Mouse (Mus musculus): ENCODE measurements at regions not wholly inside any gene's neighbourhood (a gene's known extent, or its start where the extent isn't known, plus 50 kb on each side); places are given as distances from the start of the nearest gene placed in this dataset.

DNA sequence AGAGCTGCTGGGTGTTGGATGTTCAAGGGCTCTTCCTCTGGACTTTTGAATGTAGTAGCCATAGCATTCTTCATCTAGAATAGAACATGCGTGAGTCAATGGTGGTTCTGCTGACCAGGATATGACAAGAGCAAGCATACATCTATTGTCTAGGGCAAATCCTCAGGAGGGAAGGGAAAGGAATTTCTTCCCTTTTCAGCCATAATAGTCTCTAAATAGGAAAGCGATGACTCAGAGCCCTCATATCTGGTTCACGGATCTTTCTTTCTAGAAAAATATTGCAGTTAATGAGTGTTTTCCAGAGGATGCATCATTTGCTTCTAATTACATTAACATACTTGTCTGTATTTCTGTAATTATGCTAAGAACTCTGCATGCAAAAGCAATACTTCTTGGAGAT, 615.9 kb downstream of the Utrn start:
- no peaks in the 10 kb centered on the region for H3K9me3 ChIP-seq (replicated peaks)
- DNase-seq (ENCODE audit: low spot score) (no peak), ATAC-seq (ENCODE audit: extremely low read depth, insufficient number of reproducible peaks, low FRiP score, poor library complexity, severe bottlenecking) (no peak)
- no peaks in the 10 kb centered on the region for H3K36me3 ChIP-seq (replicated peaks)
- TF ChIP-seq POLR2AphosphoS5 (IDR thresholded peaks at IDR 0.05; ENCODE audit: insufficient replicate concordance, low read depth, low read length) (no peak), TAL1 (conservative IDR thresholded peaks at IDR 0.05; ENCODE audit: low read depth, low read length) (no peak), GATA2 (IDR thresholded peaks at IDR 0.05; ENCODE audit: borderline replicate concordance, low read depth, low read length) (no peak), GATA1 (IDR thresholded peaks at IDR 0.05; ENCODE audit: borderline replicate concordance, low read length) (no peak), CTCF (IDR thresholded peaks at IDR 0.05; ENCODE audit: low read depth, low read length) (no peak)
- H3K4me1 ChIP-seq (ENCODE audit: insufficient read depth, low read depth, low read length) = no peaks in the 10 kb centered on the region
- H3K4me3 ChIP-seq (ENCODE audit: low read depth, low read length) = no peak overlapping the region
- H3K27me3 ChIP-seq (ENCODE audit: insufficient read depth, low read length) = no peaks in the 10 kb centered on the region

DNA sequence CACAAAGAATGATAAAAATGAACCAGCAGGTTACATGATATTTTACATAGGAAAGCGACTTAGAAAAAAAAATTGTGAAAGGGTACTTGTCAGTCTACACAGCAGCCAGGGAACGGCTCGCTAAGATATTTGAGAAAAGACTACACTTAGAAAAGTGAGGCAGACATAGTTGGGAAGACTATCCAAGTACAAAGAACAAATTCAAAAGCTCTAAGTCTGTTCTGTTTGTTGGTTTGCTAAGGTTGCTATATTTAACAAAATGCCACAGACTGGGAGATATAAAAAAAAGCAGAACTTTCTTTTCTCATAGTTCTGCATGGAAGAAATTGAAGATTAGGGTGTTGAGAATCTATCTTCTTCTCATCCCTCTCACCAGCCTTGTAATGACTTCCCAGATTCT, 583.5 kb downstream of the Utrn start:
- no peaks in the 10 kb centered on the region for H3K27me3 ChIP-seq (ENCODE audit: insufficient read depth, low read length)
- ATAC-seq (ENCODE audit: extremely low read depth, insufficient number of reproducible peaks, low FRiP score, poor library complexity, severe bottlenecking) (no peak), DNase-seq (ENCODE audit: low spot score) (no peak)
- no peaks in the 10 kb centered on the region for H3K36me3 ChIP-seq (replicated peaks)
- no peak overlapping the region for H3K4me3 ChIP-seq (ENCODE audit: low read depth, low read length)
- TF ChIP-seq POLR2AphosphoS5 (IDR thresholded peaks at IDR 0.05; ENCODE audit: insufficient replicate concordance, low read depth, low read length) (no peak), GATA1 (IDR thresholded peaks at IDR 0.05; ENCODE audit: borderline replicate concordance, low read length) (no peak), TAL1 (conservative IDR thresholded peaks at IDR 0.05; ENCODE audit: low read depth, low read length) (no peak), CTCF (IDR thresholded peaks at IDR 0.05; ENCODE audit: low read depth, low read length) (no peak), GATA2 (IDR thresholded peaks at IDR 0.05; ENCODE audit: borderline replicate concordance, low read depth, low read length) (no peak)
- H3K4me1 ChIP-seq (ENCODE audit: insufficient read depth, low read depth, low read length) = no peaks in the 10 kb centered on the region
- H3K9me3 ChIP-seq (replicated peaks) = no peaks in the 10 kb centered on the region

DNA sequence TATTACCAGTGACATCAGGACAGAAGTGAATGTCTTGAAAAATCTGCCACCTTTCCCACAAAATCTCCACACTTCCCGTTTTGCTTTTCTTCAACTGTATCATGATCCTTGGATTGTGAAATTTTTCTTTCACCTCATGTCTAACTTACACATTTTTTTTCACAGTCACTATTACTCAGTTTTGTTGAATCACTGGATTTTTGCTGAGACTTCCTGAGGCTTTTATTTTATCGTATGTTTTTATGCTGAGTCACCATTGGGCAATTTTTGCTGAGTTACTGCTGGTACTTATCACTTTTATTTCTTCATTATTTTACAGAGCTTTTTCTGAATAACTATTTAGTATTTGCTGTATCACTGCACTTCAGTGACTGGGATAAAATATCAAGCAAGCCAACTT, 570.3 kb downstream of the Utrn start:
- Histone ChIP-seq H3K9me3 (replicated peaks) (no peaks in the 10 kb centered on the region), H3K27me3 (ENCODE audit: insufficient read depth, low read length) (no peaks in the 10 kb centered on the region; the same call in 1 of the 2 replicates), H3K36me3 (replicated peaks) (no peaks in the 10 kb centered on the region), H3K4me3 (ENCODE audit: low read depth, low read length) (no peak overlapping the region), H3K4me1 (ENCODE audit: insufficient read depth, low read depth, low read length) (no peaks in the 10 kb centered on the region)
- TF ChIP-seq TAL1 (conservative IDR thresholded peaks at IDR 0.05; ENCODE audit: low read depth, low read length) = no peak
- no peak for TF ChIP-seq CTCF (IDR thresholded peaks at IDR 0.05; ENCODE audit: low read depth, low read length)
- TF ChIP-seq GATA1 (IDR thresholded peaks at IDR 0.05; ENCODE audit: borderline replicate concordance, low read length) = no peak
- no peak for TF ChIP-seq GATA2 (IDR thresholded peaks at IDR 0.05; ENCODE audit: borderline replicate concordance, low read depth, low read length)
- no peak for TF ChIP-seq POLR2AphosphoS5 (IDR thresholded peaks at IDR 0.05; ENCODE audit: insufficient replicate concordance, low read depth, low read length)
- no peak for DNase-seq (ENCODE audit: low spot score)
- no peak for ATAC-seq (ENCODE audit: extremely low read depth, insufficient number of reproducible peaks, low FRiP score, poor library complexity, severe bottlenecking)

DNA sequence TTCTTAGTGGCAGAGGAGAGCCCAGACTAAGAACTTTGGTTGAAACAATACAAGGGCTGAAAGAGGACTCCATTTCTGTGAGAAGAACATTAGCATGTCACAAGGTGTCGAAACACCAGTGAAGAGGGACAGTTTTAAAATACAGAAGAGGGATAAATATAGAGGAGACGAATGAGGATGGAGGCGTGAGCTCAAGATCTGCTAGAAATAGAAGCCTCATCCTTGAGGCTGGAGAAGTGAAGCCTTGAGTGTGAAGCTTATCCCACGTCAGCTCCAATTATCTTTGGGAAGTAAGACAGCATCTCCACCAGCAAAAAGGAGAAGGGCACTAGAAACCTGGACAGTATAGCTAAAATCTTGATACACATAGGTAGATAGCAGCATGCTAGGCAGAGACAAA, 566.8 kb downstream of the Utrn start:
- H3K9me3 ChIP-seq (replicated peaks) = no peaks in the 10 kb centered on the region
- no peak overlapping the region for H3K4me3 ChIP-seq (ENCODE audit: low read depth, low read length)
- no peak for DNase-seq (ENCODE audit: low spot score)
- no peaks in the 10 kb centered on the region for H3K36me3 ChIP-seq (replicated peaks)
- no peaks in the 10 kb centered on the region; the same call in 1 of the 2 replicates for H3K27me3 ChIP-seq (ENCODE audit: insufficient read depth, low read length)
- no peaks in the 10 kb centered on the region for H3K4me1 ChIP-seq (ENCODE audit: insufficient read depth, low read depth, low read length)
- TF ChIP-seq GATA2 (IDR thresholded peaks at IDR 0.05; ENCODE audit: borderline replicate concordance, low read depth, low read length) (no peak), POLR2AphosphoS5 (IDR thresholded peaks at IDR 0.05; ENCODE audit: insufficient replicate concordance, low read depth, low read length) (no peak), TAL1 (conservative IDR thresholded peaks at IDR 0.05; ENCODE audit: low read depth, low read length) (no peak), CTCF (IDR thresholded peaks at IDR 0.05; ENCODE audit: low read depth, low read length) (no peak), GATA1 (IDR thresholded peaks at IDR 0.05; ENCODE audit: borderline replicate concordance, low read length) (no peak)
- ATAC-seq (ENCODE audit: extremely low read depth, insufficient number of reproducible peaks, low FRiP score, poor library complexity, severe bottlenecking) = no peak

DNA sequence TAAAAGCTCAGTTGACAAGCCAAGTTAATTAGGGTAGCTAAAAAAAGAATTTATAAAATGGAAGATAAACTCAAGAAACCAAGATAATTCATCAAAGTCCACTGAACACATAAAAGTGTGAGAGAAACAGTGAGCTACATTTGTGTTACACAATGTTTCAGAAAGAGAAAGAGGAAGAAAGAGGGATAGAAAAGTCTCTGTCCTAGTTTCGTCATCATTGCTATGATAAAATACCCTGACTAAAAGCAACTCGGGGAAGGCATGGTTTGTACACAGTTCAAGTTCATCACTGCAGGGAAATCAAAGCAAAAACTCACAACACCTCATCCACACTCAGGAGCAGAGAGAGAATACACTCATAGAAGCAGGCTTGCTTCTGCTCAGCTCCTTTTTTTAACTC, 548.9 kb downstream of the Utrn start:
- Histone ChIP-seq H3K36me3 (replicated peaks) (no peaks in the 10 kb centered on the region), H3K4me3 (ENCODE audit: low read depth, low read length) (no peak overlapping the region), H3K9me3 (replicated peaks) (no peaks in the 10 kb centered on the region), H3K4me1 (ENCODE audit: insufficient read depth, low read depth, low read length) (no peaks in the 10 kb centered on the region), H3K27me3 (ENCODE audit: insufficient read depth, low read length) (no peaks in the 10 kb centered on the region)
- ATAC-seq (ENCODE audit: extremely low read depth, insufficient number of reproducible peaks, low FRiP score, poor library complexity, severe bottlenecking) (no peak), DNase-seq (ENCODE audit: low spot score) (no peak)
- no peak for TF ChIP-seq GATA2 (IDR thresholded peaks at IDR 0.05; ENCODE audit: borderline replicate concordance, low read depth, low read length)

Data from G1E (cell line).